Mouse (Mus musculus): ENCODE data around the gene Rere.

GRCm38 (mm10) chr4:150420576-150421263 is 139.3 kb downstream of the Rere start:
- TF ChIP-seq POLR2A (IDR thresholded peaks at IDR 0.05; ENCODE audit: borderline replicate concordance, extremely low read depth, low read depth, low read length) (no peak), CTCF (IDR thresholded peaks at IDR 0.05; ENCODE audit: insufficient read depth, low read length) (no peak)
